Mouse (Mus musculus): ENCODE measurements at regions not wholly inside any gene's neighbourhood (a gene's known extent, or its start where the extent isn't known, plus 50 kb on each side); places are given as distances from the start of the nearest gene placed in this dataset.

GRCm38 (mm10) chr4:93754497-93754896 lies 419.2 kb upstream of the Tusc1 start:
- TF ChIP-seq GATA1 (IDR thresholded peaks at IDR 0.05; ENCODE audit: borderline replicate concordance, low read length) (no peak), FLI1 (IDR thresholded peaks at IDR 0.05; ENCODE audit: low read length) (no peak)
